Mouse (Mus musculus) C2C12 (cell line): ENCODE results near the gene Rfng.

Experiments used
- CEBPB ChIP-seq: IDR thresholded peaks from one replicate; pipeline ENCODE4 v1.6.1; 2011; ENCODE audit warnings: low read depth, mild to moderate bottlenecking, control low read depth, moderate library complexity
- CTCF ChIP-seq: IDR thresholded peaks from one replicate; pipeline ENCODE4 v1.5.1; 2011; ENCODE audit not compliant: control insufficient read depth, insufficient read depth, insufficient read length
- FOSL1 ChIP-seq: IDR thresholded peaks from one replicate; pipeline ENCODE4 v1.8.0; 2011; ENCODE audit warnings: mild to moderate bottlenecking, low read length; ENCODE audit not compliant: poor library complexity, insufficient read depth, severe bottlenecking
- MAX ChIP-seq: IDR thresholded peaks from one replicate; pipeline ENCODE4 v1.6.1; 2011; ENCODE audit warnings: mild to moderate bottlenecking, control low read depth
- MYOD1 ChIP-seq: IDR thresholded peaks from one replicate; pipeline ENCODE4 v1.6.1; 2011; ENCODE audit warnings: low read depth; ENCODE audit not compliant: control insufficient read depth, insufficient read length
- MYOG ChIP-seq: IDR thresholded peaks from one replicate; pipeline ENCODE4 v1.6.1; 2011; ENCODE audit not compliant: control insufficient read depth, insufficient read length; ENCODE audit errors: extremely low read depth
- USF1 ChIP-seq: IDR thresholded peaks from one replicate; pipeline ENCODE4 v1.6.1; 2011; ENCODE audit warnings: low read depth, mild to moderate bottlenecking, control low read depth, moderate library complexity

DNA sequence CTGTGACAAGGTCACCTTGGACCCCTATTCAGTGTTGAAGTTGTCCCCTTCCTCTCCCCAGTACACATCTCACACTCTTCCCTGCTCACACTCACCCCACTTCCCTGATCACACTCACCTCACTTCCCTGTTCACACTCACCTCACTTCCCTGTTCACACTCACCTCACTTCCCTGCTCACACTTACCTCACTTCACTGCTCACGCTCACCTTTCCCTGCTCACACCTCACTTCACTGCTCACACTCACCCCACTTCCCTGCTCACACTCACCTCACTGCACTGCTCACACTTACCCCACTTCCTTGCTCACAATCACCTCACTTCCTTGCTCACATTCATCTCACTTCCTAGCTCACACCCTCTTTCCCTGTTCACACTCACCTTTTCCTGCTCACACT lies 52.6 kb downstream of the Rfng start:
- TF ChIP-seq CTCF (no peak), MAX (no peak), MYOG (no peak), CEBPB (no peak), USF1 (no peak), MYOD1 (no peak), FOSL1 (no peak)
